Mouse (Mus musculus): Measurements from ENCODE around the gene Cacnb4.

GRCm38 (mm10) chr2:52529245-52529644 is 147.4 kb downstream of the Cacnb4 start:
- TF ChIP-seq POLR2A (IDR thresholded peaks at IDR 0.05; ENCODE audit: insufficient read depth, low read length) (no peak), CTCF (IDR thresholded peaks at IDR 0.05; ENCODE audit: low read depth, low read length) (no peak)

Data from ES-Bruce4 (cell line).